Mouse (Mus musculus) inflammation-experienced regulatory T-cells, adult 6 months (primary cell): Measurements from ENCODE around the gene Ing1. TPM values are rescaled to one million over a fixed set of nuclear protein-coding genes. Genes with fewer than 3 reads are reported as not detected.
A peak's percentile ranks its signal among the peaks of the same experiment; 100 is the strongest.
"Not testable (repeated sequence)": the region's sequence is repeated elsewhere in the genome, so short reads cannot be mapped to it uniquely, and the experiment has no call there.

Experiments used
- ATAC-seq: one replicate; pipeline ENCODE4 v1.8.0; 2017
- polyA plus RNA-seq, 3 experiments: library from polyadenylated mRNA; unstranded; fragments of 100-300 nt; shearing (Covaris generic); gene quantifications; one replicate each; pipeline ENCODE4 v1.2.1; 2017

Ing1 gene
- polyA plus RNA-seq, 3 experiments from 2014 or later, result 59.2 to 68.3 (median 67.9) TPM

GRCm38 (mm10) chr8:11551497-11551896, 3.9 kb upstream of the Ing1 start:
- ATAC-seq, result not testable (repeated sequence)

DNA sequence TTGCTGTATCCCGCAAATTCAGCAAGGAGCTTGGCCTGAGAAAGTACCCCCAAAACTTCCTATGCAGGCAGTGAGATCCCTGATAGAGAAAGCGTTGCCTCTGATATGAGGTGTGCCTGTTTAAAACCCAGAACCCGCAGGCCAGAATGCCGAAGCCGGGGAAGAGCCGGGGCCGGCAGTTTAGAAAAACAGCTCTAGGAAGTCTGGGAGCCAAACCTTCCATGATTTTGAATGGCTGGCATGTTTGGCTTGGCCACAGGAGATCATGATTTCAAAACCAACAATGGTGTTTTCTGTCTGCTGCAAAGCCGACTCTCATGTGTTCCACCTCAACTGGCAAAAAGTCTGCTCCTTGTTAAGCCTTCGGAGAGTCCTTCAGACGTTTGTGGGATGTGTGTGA, 3.0 kb upstream of the Ing1 start:
- ATAC-seq, result no peak

GRCm38 (mm10) chr8:11555720-11556591, 585 bp downstream of the Ing1 start:
- ATAC-seq, result peak; percentile 63

- no peak for ATAC-seq
Observed at GRCm38 (mm10) chr8:11556691-11557423, 1.5 kb downstream of the Ing1 start.

DNA sequence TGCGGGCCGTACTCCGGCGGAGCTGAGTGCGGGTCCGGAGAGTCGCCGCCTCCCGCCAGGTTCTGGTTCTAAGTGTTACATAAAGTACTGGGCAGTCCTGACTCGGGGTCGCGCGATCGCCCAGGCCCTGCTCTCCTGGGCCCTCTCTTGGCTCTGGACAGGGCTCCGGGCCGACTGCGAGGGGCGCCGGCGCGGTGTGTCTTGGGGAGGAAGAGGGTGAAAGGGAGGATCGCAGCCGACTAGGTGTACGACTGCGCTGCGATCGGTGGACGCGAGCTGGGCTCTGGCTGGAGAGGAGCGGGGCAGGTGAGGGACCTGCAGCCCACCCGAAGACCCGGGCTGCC, 2.0 kb downstream of the Ing1 start:
- ATAC-seq, result no peak

GRCm38 (mm10) chr8:11557768-11558629, 2.6 kb downstream of the Ing1 start:
- ATAC-seq, result peak; percentile 65

DNA sequence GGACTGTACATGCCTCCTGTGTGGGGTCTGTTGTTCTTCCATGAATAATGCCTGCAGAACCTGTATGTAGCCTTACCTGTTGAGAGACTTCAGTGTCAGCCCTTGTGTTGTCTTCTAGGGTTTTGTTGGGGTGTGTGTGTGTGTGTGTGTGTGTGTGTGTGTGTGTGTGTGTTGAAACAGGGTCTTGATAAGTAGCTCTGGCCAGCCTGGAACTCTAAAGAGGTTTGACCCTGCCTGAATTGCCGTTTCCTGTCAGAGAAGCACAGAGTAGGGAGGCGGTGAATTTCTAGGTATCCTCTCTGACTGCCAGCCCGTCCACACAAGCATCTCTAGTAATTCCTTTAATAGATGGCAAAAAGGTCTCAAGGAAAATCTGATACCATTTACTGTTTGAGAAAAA, 4.1 kb downstream of the Ing1 start:
- no peak for ATAC-seq

DNA sequence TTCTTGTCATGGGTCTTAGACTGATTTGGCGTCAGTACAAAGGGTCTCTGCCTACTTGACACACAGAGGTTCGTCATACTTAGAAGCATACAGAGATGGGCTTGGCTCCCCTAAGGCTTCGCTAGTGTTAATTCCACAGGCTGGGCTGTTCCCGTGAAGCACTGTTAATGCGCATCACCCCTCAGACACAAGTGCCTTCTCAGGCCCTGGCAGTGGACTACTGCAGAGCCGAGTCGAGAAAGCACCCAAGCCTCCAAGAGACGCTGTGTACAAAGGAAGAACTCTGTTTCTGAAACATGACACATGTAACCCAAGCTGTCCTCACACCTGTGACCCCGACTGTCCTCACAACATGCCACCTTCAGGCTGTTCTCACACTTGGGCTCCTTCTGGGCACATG, 4.8 kb downstream of the Ing1 start:
- ATAC-seq, result no peak

GRCm38 (mm10) chr8:11564236-11564635, 8.9 kb downstream of the Ing1 start:
- ATAC-seq, result no peak

DNA sequence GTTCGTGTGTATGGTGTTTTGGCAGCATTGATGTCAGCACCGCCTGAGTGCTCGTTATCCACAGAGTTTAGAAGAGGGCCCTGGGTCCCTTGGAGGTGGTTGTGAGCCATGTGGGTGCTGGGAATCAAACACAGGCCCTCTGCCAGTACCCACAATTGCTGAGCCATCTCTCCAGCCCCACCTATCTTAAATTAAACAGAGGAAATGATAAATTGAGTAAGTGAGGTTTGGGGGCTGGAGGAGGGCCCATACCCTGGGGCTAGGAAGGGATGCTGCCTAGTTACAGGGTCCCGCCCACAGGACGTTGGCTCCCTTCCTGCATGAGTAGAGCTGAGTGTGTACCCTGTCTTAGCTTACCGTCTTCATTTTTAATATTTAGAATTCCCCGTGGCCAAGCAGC, 9.3 kb downstream of the Ing1 start:
- ATAC-seq, result no peak

GRCm38 (mm10) chr8:11568193-11568592, 12.8 kb downstream of the Ing1 start:
- not testable (repeated sequence) for ATAC-seq

- no peak for ATAC-seq
Observed at GRCm38 (mm10) chr8:11569260-11570097, 14.1 kb downstream of the Ing1 start.

DNA sequence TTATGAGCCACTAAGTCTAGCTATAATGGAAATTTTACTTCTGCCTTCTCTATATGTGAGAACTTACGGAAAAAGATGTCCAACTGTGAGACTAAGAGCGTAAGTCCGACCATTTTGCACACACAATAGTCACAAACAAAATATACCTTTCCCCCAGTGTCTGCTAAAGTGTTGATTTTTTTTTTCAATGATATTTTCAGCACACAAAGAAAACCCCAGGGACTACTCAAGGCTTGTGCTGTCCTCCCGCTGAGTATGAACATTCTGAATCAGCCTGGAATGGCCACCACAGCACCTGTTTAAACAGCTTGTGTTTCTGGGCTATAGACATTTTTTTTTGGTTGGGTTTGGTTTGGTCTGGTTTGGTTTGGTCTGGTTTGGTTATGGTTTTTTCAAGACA, 15.4 kb downstream of the Ing1 start:
- ATAC-seq, result no peak

DNA sequence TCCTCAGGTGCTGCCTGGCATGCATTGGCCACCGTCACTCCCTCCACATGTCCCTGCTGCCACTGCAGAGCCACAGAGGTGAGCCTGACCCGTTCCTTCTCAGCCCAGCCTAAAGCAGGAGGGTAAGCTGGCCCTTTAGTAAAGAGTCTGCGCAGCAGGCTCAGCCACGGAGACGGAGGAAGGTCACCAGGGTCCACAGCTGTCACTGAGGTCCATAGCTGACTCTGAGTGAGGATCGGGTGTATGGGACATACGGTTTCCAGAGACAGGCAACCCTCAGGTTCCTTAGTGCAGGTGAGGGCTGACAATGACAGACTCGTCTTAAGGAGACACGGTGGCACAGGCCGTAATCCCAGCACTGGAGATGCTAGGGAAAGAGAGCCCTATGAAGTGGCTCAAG, 16.6 kb downstream of the Ing1 start:
- ATAC-seq, result no peak

DNA sequence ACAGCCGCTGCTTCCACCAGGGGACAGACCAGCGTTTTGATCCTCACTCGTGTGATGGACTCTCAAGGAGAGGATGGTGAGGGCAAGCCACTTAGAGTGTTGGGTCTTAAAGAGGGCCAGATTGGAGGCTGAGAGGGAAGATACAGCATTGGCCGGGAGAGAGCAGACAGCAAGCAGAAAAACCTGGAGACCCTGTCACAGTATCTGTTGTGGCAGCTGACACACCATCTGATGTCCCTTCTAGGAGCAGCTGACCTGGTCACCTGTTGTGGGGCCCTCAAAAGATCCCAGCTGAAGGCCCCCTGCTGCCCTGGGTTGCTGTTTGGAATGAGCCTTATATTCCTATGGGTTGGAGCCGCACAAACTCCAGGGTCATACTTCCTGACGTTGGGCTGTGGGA, 17.1 kb downstream of the Ing1 start:
- no peak for ATAC-seq

GRCm38 (mm10) chr8:11574911-11575603, 19.7 kb downstream of the Ing1 start:
- ATAC-seq, result no peak

- no peak for ATAC-seq
Observed at GRCm38 (mm10) chr8:11575604-11576384, 20.4 kb downstream of the Ing1 start.

GRCm38 (mm10) chr8:11585513-11586373, 30.4 kb downstream of the Ing1 start:
- no peak for ATAC-seq

GRCm38 (mm10) chr8:11586374-11586745, 31.0 kb downstream of the Ing1 start:
- ATAC-seq, result no peak

DNA sequence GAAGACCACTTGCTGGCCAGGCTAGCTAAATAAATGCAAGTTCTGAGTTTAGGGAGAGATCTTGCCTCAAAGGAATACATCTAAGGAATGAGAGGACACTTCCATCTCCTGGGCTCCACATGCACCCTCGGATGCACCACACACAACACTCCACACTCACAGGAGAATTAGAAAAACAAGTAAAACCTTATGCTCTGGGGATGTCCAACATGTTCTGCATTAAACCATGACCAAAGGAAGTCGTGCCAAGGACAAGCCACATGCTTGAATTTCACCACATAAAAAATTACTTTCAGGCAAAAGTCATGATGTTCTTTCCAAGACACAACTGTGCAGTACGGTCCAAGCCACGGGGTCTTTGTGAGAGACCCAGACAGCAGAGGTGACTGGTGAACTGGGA, 36.5 kb downstream of the Ing1 start:
- ATAC-seq, result no peak
